Mouse (Mus musculus): ENCODE results near the gene Uts2r. TPM values are rescaled to one million over a fixed set of nuclear protein-coding genes. Genes with fewer than 3 reads are reported as not detected.

The Uts2r gene
- total RNA-seq, 2 experiments from 2014 or later: 0.24 to 0.43 TPM

Other genes starting within 250 kb of the Uts2r start
- gene Ccdc57, start 227.4 kb upstream of the Uts2r start, total RNA-seq (2021): 1 to 10 TPM; 1.2 to 1.6 TPM
- gene Slc16a3, start 211.8 kb upstream of the Uts2r start, total RNA-seq (2021): 1 to 10 TPM; 1.9 to 2.2 TPM
- 10 to 100 TPM; 70.8 to 73.8 TPM for gene Csnk1d, start 168.9 kb upstream of the Uts2r start, total RNA-seq (2021)
- under 1 TPM in 1 of 2 experiments, not detected in 1; 0.29 TPM for gene Cd7, start 120.9 kb upstream of the Uts2r start, total RNA-seq (2021)
- gene Sectm1b, start 96.7 kb upstream of the Uts2r start, total RNA-seq (2021): not detected
- not detected for gene Sectm1a, start 79.1 kb upstream of the Uts2r start, total RNA-seq (2021)
- not detected for gene Tex19.2, start 41.6 kb upstream of the Uts2r start, total RNA-seq (2021)
- not detected for gene Tex19.1, start 14.1 kb upstream of the Uts2r start, total RNA-seq (2021)
- 1 to 10 TPM; 9.4 to 9.5 TPM for gene Hexdc, start 44.2 kb downstream of the Uts2r start, total RNA-seq (2021)
- 10 to 100 TPM; 14.4 to 18.4 TPM for gene Ogfod3, start 44.4 kb downstream of the Uts2r start, total RNA-seq (2021)
- gene Cybc1, start 69.1 kb downstream of the Uts2r start, total RNA-seq (2021): 10 to 100 TPM; 10.1 to 12.1 TPM
- gene Narf, start 77.0 kb downstream of the Uts2r start, total RNA-seq (2021): 100 to 1,000 TPM; 102 to 103 TPM
- 10 to 100 TPM; 19.9 to 23.7 TPM for gene Foxk2, start 99.7 kb downstream of the Uts2r start, total RNA-seq (2021)
- gene Wdr45b, start 194.2 kb downstream of the Uts2r start, total RNA-seq (2021): 10 to 100 TPM; 42.0 to 43.6 TPM
- gene Rab40b, start 228.0 kb downstream of the Uts2r start, total RNA-seq (2021): 1 to 10 TPM; 2.0 to 3.3 TPM